Mouse (Mus musculus) yolk sac, embryonic 10.5 days (tissue): ENCODE measurements around the gene Speer2.

ENCODE experiments used
- DNase-seq: peaks from one replicate; pipeline ENCODE4 v3.0.0-alpha.2; 2017; ENCODE audit warnings: low spot score

Speer2 gene

GRCm38 (mm10) chr16:69863644-69864043, at the start of gene Speer2:
Gene Speer2 (minus strand): TSS chr16:69863744.
- no peak for DNase-seq

GRCm38 (mm10) chr16:69904303-69904702, 40.8 kb upstream of the Speer2 start:
- DNase-seq: no peak

- no peak for DNase-seq
Observed at GRCm38 (mm10) chr16:69880712-69881111, 17.2 kb upstream of the Speer2 start.

- DNase-seq: no peak
Observed at GRCm38 (mm10) chr16:69836628-69837027, 26.9 kb downstream of the Speer2 start.

- DNase-seq: no peak
Observed at GRCm38 (mm10) chr16:69813652-69814051, 49.9 kb downstream of the Speer2 start.
